Mouse (Mus musculus) neural tube, embryonic 12.5 days (tissue): ENCODE results near the gene Uchl5. TPM values are rescaled to one million over a fixed set of nuclear protein-coding genes. Genes with fewer than 3 reads are reported as not detected.

Experiments
- ATAC-seq: fragments of 200-750 bp; cut with Nextera tagmentation; 2 replicates; pipeline ENCODE4 v1.8.0; 2017; ENCODE audit warnings: low read depth, mild to moderate bottlenecking, moderate TSS enrichment, moderate library complexity; ENCODE audit not compliant: low FRiP score
- H3K27ac ChIP-seq: fragments of 300-500 bp; sonication (generic); 2 replicates; pipeline ENCODE4 v1.5.1; 2016
- H3K27me3 ChIP-seq: fragments of 300-500 bp; sonication (generic); replicated peaks from 2 replicates; pipeline ENCODE4 v1.6.1; 2016; ENCODE audit warnings: mild to moderate bottlenecking
- H3K36me3 ChIP-seq: fragments of 300-500 bp; sonication (generic); 2 replicates; pipeline ENCODE4 v1.6.1; 2016; ENCODE audit warnings: mild to moderate bottlenecking
- H3K4me1 ChIP-seq: fragments of 300-500 bp; sonication (generic); 2 replicates; pipeline ENCODE4 v1.6.1; 2016
- H3K4me2 ChIP-seq: fragments of 300-500 bp; sonication (generic); replicated peaks from 2 replicates; pipeline ENCODE4 v1.6.1; 2016; ENCODE audit warnings: mild to moderate bottlenecking
- H3K4me3 ChIP-seq: fragments of 300-500 bp; sonication (generic); 2 replicates; pipeline ENCODE4 v1.5.1; 2016
- H3K9ac ChIP-seq: fragments of 300-500 bp; sonication (generic); 2 replicates; pipeline ENCODE4 v1.6.1; 2016; ENCODE audit warnings: mild to moderate bottlenecking
- H3K9me3 ChIP-seq: fragments of 300-500 bp; sonication (generic); 2 replicates; pipeline ENCODE4 v1.6.1; 2016; ENCODE audit warnings: mild to moderate bottlenecking
- WGBS: fragments of 180-500 bp; shearing (Covaris S2); methylation state at CpG from one replicate; pipeline ENCODE4 v1.1.7; 2016; 5-methylcytosine and 5-hydroxymethylcytosine counted together
- polyA plus RNA-seq: library from polyadenylated mRNA; unstranded; fragments of >200 nt; fragmentation: Nextera tagmentation; extraction: Ambion mirVana; gene quantifications from 2 replicates; pipeline ENCODE4 v1.2.1, GENCODE M21; 2016

Uchl5 gene
- polyA plus RNA-seq, 1 experiment from 2014 or later, result 77.7 TPM

DNA sequence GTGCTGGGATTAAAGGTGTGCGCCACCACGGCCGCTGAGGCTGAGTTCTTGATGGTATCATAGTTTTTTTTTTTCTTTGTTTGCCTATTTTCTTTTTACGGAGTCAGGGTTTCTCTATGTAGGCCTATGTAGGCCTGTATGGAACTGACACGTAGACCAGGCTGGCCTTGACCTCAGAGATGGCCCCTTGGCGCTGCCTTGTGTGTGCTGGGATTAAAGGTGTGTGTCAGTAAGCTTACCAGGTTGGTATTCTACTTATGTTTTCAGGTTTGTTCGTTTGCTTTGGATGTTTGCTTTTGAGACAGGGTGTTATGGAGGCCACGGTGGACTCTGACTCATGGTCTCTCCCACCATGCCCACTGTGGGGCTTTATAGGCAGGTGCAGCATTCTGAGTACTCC lies 14.9 kb upstream of the Uchl5 start:
- Histone ChIP-seq H3K9me3 (no peaks in the 10 kb centered on the region), H3K27ac (no peak overlapping the region), H3K4me2 (no peak overlapping the region), H3K9ac (no peak overlapping the region), H3K36me3 (peaks cover 56% of the 10 kb centered on the region), H3K27me3 (no peaks in the 10 kb centered on the region), H3K4me1 (no peaks in the 10 kb centered on the region), H3K4me3 (no peak overlapping the region)
- WGBS, result 97% methylated on average over 8 of the region's 8 CpGs
- ATAC-seq, result no peak

DNA sequence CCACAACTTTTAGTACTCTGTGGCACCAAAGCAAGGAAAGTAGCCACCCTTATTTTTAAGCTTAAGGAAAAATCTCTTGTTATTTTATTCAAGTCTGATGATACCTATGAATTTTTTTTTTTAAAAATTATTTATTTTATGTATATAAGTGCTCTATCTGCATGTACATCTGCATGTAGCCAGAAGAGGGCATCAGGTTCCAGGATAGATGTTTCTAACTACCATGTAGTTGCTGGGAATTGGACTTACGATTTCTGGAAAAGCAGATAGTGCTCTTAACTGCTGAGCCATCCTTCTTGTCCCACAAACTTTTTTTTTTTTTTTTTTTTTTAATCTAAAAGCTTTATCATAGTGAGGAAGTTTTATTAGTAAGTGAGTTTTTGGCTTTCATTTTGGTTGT lies 12.6 kb upstream of the Uchl5 start:
- no peaks in the 10 kb centered on the region for H3K27me3 ChIP-seq
- H3K4me1 ChIP-seq, result no peaks in the 10 kb centered on the region
- no peak overlapping the region for H3K9ac ChIP-seq
- no peak for ATAC-seq
- no peak overlapping the region for H3K27ac ChIP-seq
- H3K4me3 ChIP-seq, result no peak overlapping the region
- no peaks in the 10 kb centered on the region for H3K9me3 ChIP-seq
- WGBS, result 72% methylated on average over 1 of the region's 1 CpGs
- no peak overlapping the region for H3K4me2 ChIP-seq
- H3K36me3 ChIP-seq, result peaks cover 38% of the 10 kb centered on the region

DNA sequence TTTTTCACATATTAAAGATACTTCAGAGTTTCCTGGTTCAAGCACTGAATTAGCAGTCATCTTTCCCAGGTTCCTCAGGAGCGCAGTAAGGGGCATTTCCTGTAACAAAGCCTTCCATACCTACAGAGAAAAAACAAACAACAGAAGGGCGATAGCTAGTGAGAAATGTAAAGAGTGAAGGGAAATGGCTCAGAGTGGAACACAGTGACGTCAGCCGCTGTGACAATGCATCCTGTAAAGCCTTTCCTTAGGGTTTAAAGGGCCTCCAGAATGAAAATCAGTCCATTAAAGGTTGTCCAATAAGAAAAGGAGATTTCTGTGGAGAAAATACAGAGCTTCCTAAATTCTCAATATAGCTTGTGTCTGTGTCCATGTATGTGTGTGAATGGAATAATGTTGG lies 11.3 kb upstream of the Uchl5 start:
- H3K4me2 ChIP-seq, result no peak overlapping the region
- no peaks in the 10 kb centered on the region for H3K27me3 ChIP-seq
- H3K9me3 ChIP-seq, result no peaks in the 10 kb centered on the region
- H3K4me1 ChIP-seq, result no peaks in the 10 kb centered on the region
- no peak for ATAC-seq
- no peak overlapping the region for H3K9ac ChIP-seq
- peaks cover 38% of the 10 kb centered on the region for H3K36me3 ChIP-seq
- 90% methylated on average over 4 of the region's 4 CpGs for WGBS
- H3K4me3 ChIP-seq, result no peak overlapping the region
- no peak overlapping the region for H3K27ac ChIP-seq

DNA sequence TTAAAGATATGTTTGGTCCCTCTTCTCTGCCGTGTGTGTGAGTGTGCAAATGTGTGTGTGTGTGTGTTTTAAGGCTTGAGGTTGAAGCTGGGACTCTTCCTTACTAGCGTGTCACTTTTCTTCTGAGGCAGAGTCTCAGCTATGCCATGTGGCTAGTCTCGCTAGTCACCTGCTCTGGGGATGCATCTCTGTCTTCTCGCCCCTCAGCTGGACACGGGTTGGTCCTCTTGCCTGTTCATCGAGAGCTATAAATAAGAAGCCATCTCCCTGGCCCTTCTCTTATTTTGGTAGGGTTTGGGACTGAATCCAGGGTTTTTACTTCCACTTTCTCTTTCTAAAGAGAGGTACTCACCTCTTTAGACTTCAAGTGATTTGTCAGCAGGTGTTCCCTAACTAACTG lies 10.8 kb upstream of the Uchl5 start:
- Histone ChIP-seq H3K9ac (no peak overlapping the region), H3K36me3 (peaks cover 34% of the 10 kb centered on the region), H3K4me1 (no peaks in the 10 kb centered on the region), H3K4me3 (no peak overlapping the region), H3K4me2 (no peak overlapping the region), H3K27me3 (no peaks in the 10 kb centered on the region), H3K27ac (no peak overlapping the region), H3K9me3 (no peaks in the 10 kb centered on the region)
- 91% methylated on average over 6 of the region's 6 CpGs for WGBS
- ATAC-seq, result no peak

DNA sequence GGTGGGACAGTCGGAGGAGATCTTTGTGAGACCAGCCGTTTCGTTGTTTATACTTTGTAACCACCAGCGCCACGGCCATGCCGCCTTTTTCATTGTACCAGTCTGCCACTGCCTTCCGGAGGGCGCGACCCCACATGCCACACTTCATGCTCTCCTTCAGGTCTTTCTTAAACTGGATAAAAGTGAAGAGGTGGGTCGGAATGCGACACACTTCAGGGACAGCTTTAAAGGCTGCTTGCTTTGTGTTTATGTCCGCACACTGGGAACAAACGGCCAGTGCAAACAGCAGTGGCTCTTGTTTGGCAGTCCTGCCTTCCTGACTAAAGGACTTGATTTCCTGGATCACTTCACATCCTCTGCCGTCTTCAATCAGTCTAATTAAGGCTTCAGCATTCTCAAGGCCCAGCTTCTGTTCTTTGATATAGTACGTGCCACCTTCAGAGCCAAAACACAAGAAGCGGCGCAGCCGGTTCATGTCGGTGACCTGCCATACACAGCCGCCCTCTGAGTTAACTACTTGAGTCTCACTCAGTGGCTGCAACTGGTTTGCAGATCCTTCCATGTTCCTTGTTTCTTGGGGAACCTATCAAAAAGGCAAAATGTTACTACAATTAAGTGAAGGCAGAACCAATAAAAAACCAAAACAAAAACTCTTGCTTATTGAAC lies 6.5 kb upstream of the Uchl5 start:
- Histone ChIP-seq H3K27me3 (no peaks in the 10 kb centered on the region), H3K9ac (no peak overlapping the region), H3K4me1 (peaks cover 9% of the 10 kb centered on the region; the same call in 1 of the 2 replicates), H3K9me3 (no peaks in the 10 kb centered on the region), H3K4me2 (no peak overlapping the region), H3K27ac (no peak overlapping the region), H3K4me3 (no peak overlapping the region), H3K36me3 (peaks cover 24% of the 10 kb centered on the region)
- WGBS, result 73% methylated on average over 20 of the region's 20 CpGs
- no peak for ATAC-seq

DNA sequence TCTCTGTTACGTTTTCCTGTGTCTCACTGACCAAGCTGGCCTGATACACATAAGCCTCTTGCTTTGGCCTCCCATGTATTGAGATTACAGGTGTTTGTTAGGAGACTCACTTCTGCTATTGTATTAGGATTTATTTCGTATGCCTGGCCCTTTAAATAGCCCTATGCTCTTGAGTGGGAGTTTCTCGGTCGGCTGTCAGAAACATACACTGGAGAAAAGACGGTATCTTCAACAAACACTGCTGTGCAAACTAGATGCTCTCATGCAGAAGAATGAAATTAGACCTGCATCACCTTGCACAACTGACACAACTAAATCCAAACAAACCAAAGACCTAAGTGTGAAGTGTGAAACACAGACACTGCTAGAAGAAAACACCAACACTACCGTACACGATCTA lies 4.0 kb upstream of the Uchl5 start:
- Histone ChIP-seq H3K27me3 (no peaks in the 10 kb centered on the region), H3K4me2 (no peak overlapping the region), H3K27ac (no peak overlapping the region), H3K9ac (no peak overlapping the region), H3K4me3 (no peak overlapping the region), H3K9me3 (no peaks in the 10 kb centered on the region), H3K36me3 (peaks cover 12% of the 10 kb centered on the region; the same call in 1 of the 2 replicates), H3K4me1 (peaks cover 11% of the 10 kb centered on the region; the same call in 1 of the 2 replicates)
- no peak for ATAC-seq
- WGBS, result 86% methylated on average over 7 of the region's 7 CpGs

DNA sequence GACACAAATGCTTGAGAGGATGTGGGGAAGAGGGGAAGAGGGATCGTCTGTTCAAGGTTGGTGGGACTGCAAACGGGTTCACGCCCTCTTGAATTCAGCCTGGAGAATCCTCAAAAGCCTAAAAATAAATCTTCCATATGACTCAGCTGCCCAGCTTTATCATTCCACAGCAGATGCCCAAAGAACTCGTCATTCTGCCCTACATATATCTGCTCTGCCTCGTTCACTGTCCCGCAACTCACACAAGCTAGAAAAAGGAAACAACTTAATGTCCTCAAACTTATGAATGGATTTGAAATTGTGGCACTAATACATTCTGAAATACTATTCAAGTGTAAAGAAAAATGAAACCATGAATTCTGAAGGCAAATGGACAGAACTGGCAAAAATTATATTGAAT lies 3.2 kb upstream of the Uchl5 start:
- H3K9me3 ChIP-seq, result no peaks in the 10 kb centered on the region
- ATAC-seq, result no peak
- 74% methylated on average over 6 of the region's 6 CpGs for WGBS
- no peaks in the 10 kb centered on the region for H3K27me3 ChIP-seq
- H3K36me3 ChIP-seq, result peaks cover 12% of the 10 kb centered on the region; the same call in 1 of the 2 replicates
- H3K4me1 ChIP-seq, result peaks cover 19% of the 10 kb centered on the region; the same call in 1 of the 2 replicates
- H3K9ac ChIP-seq, result no peak overlapping the region
- no peak overlapping the region for H3K27ac ChIP-seq
- no peak overlapping the region for H3K4me3 ChIP-seq
- no peak overlapping the region for H3K4me2 ChIP-seq

DNA sequence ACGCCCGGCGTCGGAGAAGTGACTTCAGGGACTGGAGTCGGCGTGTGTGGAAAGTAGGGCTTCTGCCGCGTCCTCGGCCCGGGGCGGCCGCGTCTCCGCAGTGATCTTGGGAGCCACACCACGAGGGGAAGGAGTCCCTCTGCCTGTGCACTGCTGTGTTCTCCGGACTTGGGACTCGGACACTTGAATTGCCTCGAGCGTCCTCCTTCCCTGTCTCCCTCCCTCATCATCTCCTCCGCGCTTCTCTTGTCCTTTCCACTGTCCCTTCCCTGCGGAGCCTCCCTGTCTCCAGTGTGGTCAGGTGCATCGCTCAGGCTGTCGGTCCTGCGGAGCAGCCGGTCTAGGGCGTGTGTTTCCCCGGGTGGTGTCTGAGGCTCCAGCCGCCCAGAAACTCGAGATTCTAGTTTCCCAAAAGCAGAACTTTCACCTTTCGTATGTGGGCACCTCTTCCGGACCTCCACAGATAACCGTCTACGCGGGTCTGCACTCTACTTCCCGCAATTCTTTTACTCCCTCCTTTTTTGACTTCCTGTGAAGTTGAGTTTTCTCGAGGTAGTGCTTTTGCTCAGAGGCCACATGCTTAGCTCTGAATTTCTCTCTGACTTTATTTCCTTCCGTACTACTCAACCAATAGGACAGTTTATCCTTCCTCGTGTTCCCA lies 616 bp downstream of the Uchl5 start:
- H3K27me3 ChIP-seq, result no peaks in the 10 kb centered on the region
- H3K4me2 ChIP-seq, result peak overlapping the region; percentile 89
- H3K27ac ChIP-seq, result 0 out of 2 replicates have a peak overlapping the region, but pooled peaks have one; percentile 42
- WGBS, result under 1% methylated on average over 39 of the region's 39 CpGs
- no peaks in the 10 kb centered on the region for H3K9me3 ChIP-seq
- H3K9ac ChIP-seq, result peak overlapping the region; percentile 84
- peaks cover 19% of the 10 kb centered on the region; the same call in 1 of the 2 replicates for H3K4me1 ChIP-seq
- 0 out of 2 replicates have a peak, but pooled peaks cover 5% of the 10 kb centered on the region for H3K36me3 ChIP-seq
- ATAC-seq, result peak; percentile 61
- peak overlapping the region; percentile 74 for H3K4me3 ChIP-seq

DNA sequence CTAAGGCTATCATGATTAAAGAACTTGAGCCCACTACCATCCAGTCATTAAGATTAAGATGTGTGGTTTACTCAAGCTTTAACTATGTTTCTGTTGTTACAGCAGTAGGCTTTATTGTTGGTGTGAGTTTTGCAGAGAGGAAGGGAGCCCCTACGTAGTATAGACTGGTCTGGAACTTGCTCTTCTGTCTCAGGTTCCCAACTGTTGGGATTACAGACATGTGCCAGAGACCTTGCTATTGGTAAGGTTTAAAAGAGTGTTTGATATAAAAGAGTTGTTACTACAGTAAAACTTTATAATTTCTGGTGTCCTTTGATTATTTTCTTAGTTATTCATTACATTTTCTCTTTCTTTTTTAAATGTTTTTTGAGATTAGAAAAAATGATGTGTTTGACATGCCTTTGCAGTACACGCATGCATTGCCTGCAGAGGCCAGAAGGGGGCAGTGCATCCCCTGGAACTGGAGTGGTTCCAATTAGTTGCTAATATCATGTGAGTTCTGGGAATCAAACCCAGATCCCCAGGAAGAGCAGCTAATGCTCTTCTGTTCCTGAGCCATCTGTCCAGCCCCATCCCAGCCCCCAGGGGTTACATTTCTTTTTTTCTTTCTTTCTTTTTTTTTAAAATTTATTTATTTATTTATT lies 11.6 kb downstream of the Uchl5 start:
- Histone ChIP-seq H3K27ac (no peak overlapping the region), H3K9ac (no peak overlapping the region), H3K36me3 (0 out of 2 replicates have a peak, but pooled peaks cover 3% of the 10 kb centered on the region), H3K9me3 (no peaks in the 10 kb centered on the region), H3K27me3 (no peaks in the 10 kb centered on the region), H3K4me3 (no peak overlapping the region), H3K4me2 (no peak overlapping the region), H3K4me1 (no peaks in the 10 kb centered on the region)
- WGBS, result 69% methylated on average over 2 of the region's 2 CpGs
- ATAC-seq, result no peak

DNA sequence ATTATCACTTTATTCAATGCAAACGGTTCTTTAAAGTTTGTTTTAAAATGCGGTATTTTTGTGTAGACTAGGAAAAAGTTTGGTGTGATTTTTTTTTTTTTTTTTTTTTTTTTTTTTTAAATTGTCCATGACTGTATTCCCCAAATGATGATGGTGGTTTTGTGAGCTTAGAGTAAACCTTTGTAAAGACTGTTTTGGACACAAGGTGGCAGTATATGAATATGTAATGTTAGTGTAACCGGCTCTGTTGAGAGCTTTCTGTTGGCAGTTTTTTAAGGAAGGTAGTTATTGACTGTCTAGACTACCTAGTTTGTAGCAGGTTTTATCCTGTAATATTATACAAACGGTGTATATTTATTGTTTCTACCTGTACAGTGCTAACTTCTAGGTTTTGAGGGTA lies 26.5 kb downstream of the Uchl5 start:
- Histone ChIP-seq H3K9me3 (0 out of 2 replicates have a peak, but pooled peaks cover 3% of the 10 kb centered on the region), H3K4me3 (no peak overlapping the region), H3K4me2 (no peak overlapping the region), H3K36me3 (peaks cover 5% of the 10 kb centered on the region; the same call in 1 of the 2 replicates), H3K4me1 (no peaks in the 10 kb centered on the region), H3K27me3 (no peaks in the 10 kb centered on the region), H3K27ac (no peak overlapping the region), H3K9ac (no peak overlapping the region)
- WGBS, result 48% methylated on average over 4 of the region's 4 CpGs
- peak; percentile 82 for ATAC-seq

DNA sequence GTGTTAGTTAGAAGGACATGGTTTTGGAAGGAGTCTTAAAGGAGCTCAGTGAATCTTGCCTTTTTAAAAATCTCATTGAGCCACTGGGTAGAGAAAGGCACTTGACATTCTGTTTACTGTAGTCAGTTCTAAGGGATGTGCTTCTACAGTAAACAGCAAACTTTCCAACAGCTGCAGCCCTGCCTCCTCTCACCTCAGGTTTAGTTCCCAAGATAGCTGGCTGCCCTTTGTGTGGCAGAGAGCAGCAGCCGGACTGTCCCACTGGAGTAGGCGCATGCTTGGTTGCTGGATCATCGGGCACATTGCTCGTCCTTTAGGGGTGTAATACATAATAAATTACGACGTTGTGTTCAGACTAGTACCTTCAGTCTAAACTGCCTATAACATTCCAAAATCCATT lies 32.0 kb downstream of the Uchl5 start:
- no peaks in the 10 kb centered on the region for H3K4me1 ChIP-seq
- no peak overlapping the region for H3K9ac ChIP-seq
- no peak for ATAC-seq
- H3K9me3 ChIP-seq, result 0 out of 2 replicates have a peak, but pooled peaks cover 3% of the 10 kb centered on the region
- H3K4me3 ChIP-seq, result no peak overlapping the region
- no peak overlapping the region for H3K27ac ChIP-seq
- no peaks in the 10 kb centered on the region for H3K27me3 ChIP-seq
- no peak overlapping the region for H3K4me2 ChIP-seq
- WGBS, result 79% methylated on average over 6 of the region's 6 CpGs
- H3K36me3 ChIP-seq, result peaks cover 5% of the 10 kb centered on the region; the same call in 1 of the 2 replicates

DNA sequence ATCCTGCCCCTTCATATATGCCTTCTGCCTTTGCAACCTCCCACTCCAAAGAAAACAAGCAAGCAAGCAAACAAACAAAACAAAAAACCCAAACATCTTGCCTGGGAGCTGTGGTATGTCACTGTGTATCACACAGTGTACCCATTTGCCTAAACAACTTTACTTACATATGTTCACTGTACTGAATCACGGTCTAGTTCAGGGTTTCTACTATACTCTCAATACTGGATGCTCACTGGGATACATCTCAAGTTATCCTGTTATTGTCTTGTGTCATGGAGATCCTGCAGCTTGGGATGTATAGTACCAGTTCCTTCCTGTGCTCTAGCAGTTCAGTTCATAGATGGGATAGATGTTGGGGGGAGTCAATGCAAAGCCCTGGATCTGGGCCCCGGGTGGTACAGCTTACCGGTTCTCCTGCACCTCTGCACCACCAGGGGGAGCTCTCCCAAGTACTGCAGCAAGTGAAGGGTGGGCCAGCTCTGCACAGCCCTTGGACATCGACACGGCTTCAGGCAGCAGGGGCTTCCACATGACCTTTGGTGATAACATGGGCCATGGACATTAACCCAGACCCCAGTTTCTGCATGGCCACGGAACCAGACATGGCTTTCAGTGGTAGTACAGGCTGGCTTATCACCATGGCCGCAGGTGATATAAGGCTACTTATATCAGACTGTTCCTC lies 36.7 kb downstream of the Uchl5 start:
- Histone ChIP-seq H3K27ac (no peak overlapping the region), H3K9ac (no peak overlapping the region), H3K4me3 (no peak overlapping the region), H3K4me1 (no peaks in the 10 kb centered on the region), H3K4me2 (no peak overlapping the region), H3K36me3 (no peaks in the 10 kb centered on the region), H3K27me3 (no peaks in the 10 kb centered on the region), H3K9me3 (no peaks in the 10 kb centered on the region)
- ATAC-seq, result peak; percentile 92
- WGBS, result 44% methylated on average over 7 of the region's 7 CpGs
